ENCODE assay signal across 8 mouse cellular contexts in genomic region chr3:88467116-88467824, GRCm38 (mm10). TPM values are rescaled to one million over a fixed set of nuclear protein-coding genes. Genes with fewer than 3 reads are reported as not detected.
DNase-seq lines count a peak whose midpoint lies in the region; ATAC-seq and TF ChIP-seq lines count a peak whose summit lies in the region.

No protein-coding gene starts in this region.

- H3K9ac ChIP-seq in forebrain, embryonic 15.5 days (replicated peaks): no peak overlapping the region
- peak overlapping the region; percentile 27; the same call in 1 of the 2 replicates for H3K9ac ChIP-seq in neural tube, embryonic 15.5 days (replicated peaks)

- H3K4me2 ChIP-seq in forebrain, embryonic 15.5 days (replicated peaks): no peak overlapping the region
- no peak overlapping the region for H3K4me2 ChIP-seq in neural tube, embryonic 15.5 days

- H3K36me3 ChIP-seq in forebrain, embryonic 15.5 days: no peaks in the 10 kb centered on the region
- no peaks in the 10 kb centered on the region for H3K36me3 ChIP-seq in neural tube, embryonic 15.5 days

- no peak overlapping the region for H3K4me3 ChIP-seq in forebrain, embryonic 15.5 days
- no peak overlapping the region for H3K4me3 ChIP-seq in layer of hippocampus, adult 2 months
- H3K4me3 ChIP-seq in lung, adult 2 months (replicated peaks; ENCODE audit: extremely low read depth, low read depth, low read length): no peak overlapping the region
- H3K4me3 ChIP-seq in neural tube, embryonic 15.5 days (replicated peaks): no peak overlapping the region

- no peak overlapping the region for H3K27ac ChIP-seq in forebrain, embryonic 15.5 days (replicated peaks)
- H3K27ac ChIP-seq in layer of hippocampus, adult 2 months: no peak overlapping the region
- no peak overlapping the region for H3K27ac ChIP-seq in neural tube, embryonic 15.5 days (replicated peaks)

- no peak for TF ChIP-seq POLR2A in lung, adult 2 months (IDR thresholded peaks at IDR 0.05; ENCODE audit: borderline replicate concordance, extremely low read depth, low read depth, low read length)

- DNase-seq in ES-CJ7 (ENCODE audit: low read depth, low spot score): peak; percentile 81
- DNase-seq in cerebellum, adult 11 months: peak; percentile 84
- DNase-seq in heart, postnatal 4 days: peak; percentile 95
- peak; percentile 82 to 94 for DNase-seq in layer of hippocampus, adult 2 months (ENCODE audit: low spot score in 2 of 2)
- peak; percentile 88 for DNase-seq in lung, adult 2 months
- peak; percentile 97 for DNase-seq in testis, postnatal 10 days (ENCODE audit: low spot score)

- peak; percentile 83 for ATAC-seq in forebrain, embryonic 15.5 days (replicated peaks)
- peak; percentile 88 for ATAC-seq in neural tube, embryonic 15.5 days (ENCODE audit: low FRiP score)

- no peaks in the 10 kb centered on the region for H3K27me3 ChIP-seq in forebrain, embryonic 15.5 days
- peaks cover 8% of the 10 kb centered on the region; the same call in 1 of the 2 replicates for H3K27me3 ChIP-seq in neural tube, embryonic 15.5 days (replicated peaks)

- no peaks in the 10 kb centered on the region for H3K9me3 ChIP-seq in forebrain, embryonic 15.5 days
- no peaks in the 10 kb centered on the region for H3K9me3 ChIP-seq in neural tube, embryonic 15.5 days (replicated peaks)

- WGBS in forebrain, embryonic 15.5 days: 27% methylated on average over 16 of the region's 16 CpGs
- 28% methylated on average over 16 of the region's 16 CpGs for WGBS in lung, adult 2 months
- 28% methylated on average over 16 of the region's 16 CpGs for WGBS in neural tube, embryonic 15.5 days

- H3K4me1 ChIP-seq in forebrain, embryonic 15.5 days: no peaks in the 10 kb centered on the region
- peaks cover 3% of the 10 kb centered on the region; the same call in 1 of the 2 replicates for H3K4me1 ChIP-seq in lung, adult 2 months (ENCODE audit: control insufficient read depth, insufficient read depth, low read length)
- 0 out of 2 replicates have a peak, but pooled peaks cover 3% of the 10 kb centered on the region for H3K4me1 ChIP-seq in neural tube, embryonic 15.5 days

- peak; percentile 93 for TF ChIP-seq CTCF in layer of hippocampus, adult 2 months (conservative IDR thresholded peaks at IDR 0.05)
- peak; percentile 95 for TF ChIP-seq CTCF in lung, adult 2 months (IDR thresholded peaks at IDR 0.05; ENCODE audit: insufficient read depth, low read length)

RNA-seq across cellular contexts. Expression of gene Sema4a, which starts 6.3 kb away (rescaled TPM):
- 16.3 and 17.7 TPM in 2 replicates for polyA plus RNA-seq in forebrain, embryonic 15.5 days (2015; fragmentation: Nextera tagmentation; extraction: Ambion mirVana)
- total RNA-seq in heart, postnatal 4 days (2021): 1 to 10 TPM; 1.5 to 1.7 TPM
- total RNA-seq in layer of hippocampus, adult 2 months (2021): 10 to 100 TPM; 37.0 to 42.9 TPM
- 52.3 and 58.3 TPM in 2 replicates for polyA plus RNA-seq in lung, adult 2 months (2012; rRNA removed)
- polyA plus RNA-seq in neural tube, embryonic 15.5 days (2015; fragmentation: Nextera tagmentation; extraction: Ambion mirVana): 28.2 and 28.8 TPM in 2 replicates

RNA-seq across cellular contexts. Expression of gene Slc25a44, which starts 42.3 kb away (rescaled TPM):
- polyA plus RNA-seq in forebrain, embryonic 15.5 days (2015; fragmentation: Nextera tagmentation; extraction: Ambion mirVana): 31.3 and 33.2 TPM in 2 replicates
- total RNA-seq in heart, postnatal 4 days (2021): 10 to 100 TPM; 13.9 to 14.6 TPM
- 10 to 100 TPM; 69.5 to 71.8 TPM for total RNA-seq in layer of hippocampus, adult 2 months (2021)
- 18.3 and 25.4 TPM in 2 replicates for polyA plus RNA-seq in lung, adult 2 months (2012; rRNA removed)
- 33.6 and 36.4 TPM in 2 replicates for polyA plus RNA-seq in neural tube, embryonic 15.5 days (2015; fragmentation: Nextera tagmentation; extraction: Ambion mirVana)

RNA-seq across cellular contexts. Expression of gene Lmna, which starts 42.5 kb away (rescaled TPM):
- polyA plus RNA-seq in forebrain, embryonic 15.5 days (2015; fragmentation: Nextera tagmentation; extraction: Ambion mirVana): 23.4 and 27.5 TPM in 2 replicates
- total RNA-seq in heart, postnatal 4 days (2021): 100 to 1,000 TPM; 178 to 181 TPM
- total RNA-seq in layer of hippocampus, adult 2 months (2021): 10 to 100 TPM; 34.6 to 36.1 TPM
- 257 and 302 TPM in 2 replicates for polyA plus RNA-seq in lung, adult 2 months (2012; rRNA removed)
- polyA plus RNA-seq in neural tube, embryonic 15.5 days (2015; fragmentation: Nextera tagmentation; extraction: Ambion mirVana): 70.3 and 78.7 TPM in 2 replicates

RNA-seq across cellular contexts. Expression of gene Pmf1, which starts 57.1 kb away (rescaled TPM):
- 55.1 and 64.8 TPM in 2 replicates for polyA plus RNA-seq in forebrain, embryonic 15.5 days (2015; fragmentation: Nextera tagmentation; extraction: Ambion mirVana)
- 10 to 100 TPM; 87.5 to 88.0 TPM for total RNA-seq in heart, postnatal 4 days (2021)
- total RNA-seq in layer of hippocampus, adult 2 months (2021): 1 to 10 TPM; 6.4 to 6.8 TPM
- 23.4 and 27.0 TPM in 2 replicates for polyA plus RNA-seq in lung, adult 2 months (2012; rRNA removed)
- polyA plus RNA-seq in neural tube, embryonic 15.5 days (2015; fragmentation: Nextera tagmentation; extraction: Ambion mirVana): 25.8 and 52.7 TPM in 2 replicates
